Comparison of ENCODE assay signal across 10 mouse cellular contexts in the genomic region with DNA sequence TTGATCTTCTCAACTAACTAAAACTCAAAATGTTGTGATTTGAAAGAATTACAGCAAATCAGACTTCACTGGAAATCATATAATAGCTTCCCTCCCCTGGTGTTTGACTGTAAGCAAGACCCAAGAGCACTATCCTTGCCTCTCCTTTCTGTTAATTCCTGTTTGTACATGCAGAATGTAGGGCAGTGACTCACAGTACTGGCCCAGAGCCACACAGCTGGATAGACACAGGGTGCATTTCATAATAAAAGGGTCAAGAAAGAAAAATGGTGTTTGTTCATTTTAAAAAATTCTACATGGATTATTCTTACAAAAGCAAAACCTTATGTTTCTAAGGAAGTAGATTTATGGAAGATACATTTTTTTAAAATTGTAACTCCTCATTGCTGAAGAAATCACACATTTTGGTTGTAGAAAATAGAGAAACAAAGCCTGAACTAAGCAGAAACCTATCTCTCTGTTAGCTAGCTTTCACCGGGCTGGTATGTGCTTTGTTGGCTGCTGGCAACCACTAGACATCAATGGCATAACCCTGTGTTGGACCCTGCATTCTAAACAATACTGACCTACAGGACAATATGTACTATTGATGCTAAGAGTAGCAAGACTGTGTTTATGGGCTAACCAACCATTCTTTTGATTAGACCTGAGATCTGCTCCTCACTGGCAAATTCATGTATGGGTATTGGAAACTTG.
DNase-seq lines count a peak whose midpoint lies in the region; ATAC-seq and TF ChIP-seq lines count a peak whose summit lies in the region.
"Had no signal": no experiment of that assay in that cellular context is flagged by ENCODE, and none has a peak within 500 bp of the region (broad histone marks: within the 10 kb centered on the region; RNA-seq: fewer than 3 reads in every experiment).

No protein-coding gene starts in this region.

- no peak for ATAC-seq in heart, embryonic 12.5 days (ENCODE audit: insufficient number of reproducible peaks, low FRiP score)
- ATAC-seq in lung, embryonic 14.5 days (ENCODE audit: insufficient read depth): peak; percentile 90; the same call in 1 of the 2 replicates
- no peak for ATAC-seq in hindbrain, embryonic 12.5 days (ENCODE audit: low FRiP score)

- 59% methylated on average over 1 of the region's 1 CpGs for WGBS in heart, embryonic 12.5 days
- WGBS in lung, embryonic 14.5 days: 53% methylated on average over 1 of the region's 1 CpGs
- WGBS in hindbrain, embryonic 12.5 days: 71% methylated on average over 1 of the region's 1 CpGs

- H3K9ac ChIP-seq in heart, embryonic 12.5 days: no peak overlapping the region
- H3K9ac ChIP-seq in lung, embryonic 14.5 days: no peak overlapping the region
- H3K9ac ChIP-seq in hindbrain, embryonic 12.5 days: no peak overlapping the region
- H3K9ac ChIP-seq: hindbrain, embryonic 15.5 days; neural tube, embryonic 12.5 days had no signal

- no peaks in the 10 kb centered on the region for H3K36me3 ChIP-seq in heart, embryonic 12.5 days
- H3K36me3 ChIP-seq in lung, embryonic 14.5 days (ENCODE audit: insufficient read depth): no peaks in the 10 kb centered on the region
- H3K36me3 ChIP-seq in hindbrain, embryonic 12.5 days: no peaks in the 10 kb centered on the region
- H3K36me3 ChIP-seq: hindbrain, embryonic 15.5 days; neural tube, embryonic 12.5 days had no signal

- no peak overlapping the region for H3K4me3 ChIP-seq in heart, embryonic 12.5 days
- no peak overlapping the region for H3K4me3 ChIP-seq in lung, embryonic 14.5 days (ENCODE audit: low read depth, low read length)
- H3K4me3 ChIP-seq in hindbrain, embryonic 12.5 days: no peak overlapping the region
- H3K4me3 ChIP-seq: hindbrain, embryonic 15.5 days; neural tube, embryonic 12.5 days had no signal

- peak overlapping the region; percentile 8; the same call in 1 of the 2 replicates for H3K27ac ChIP-seq in heart, embryonic 12.5 days (ENCODE audit: poor library complexity, severe bottlenecking)
- H3K27ac ChIP-seq in lung, embryonic 14.5 days (ENCODE audit: low read depth): peak overlapping the region; percentile 65; the same call in 1 of the 2 replicates
- no peak overlapping the region for H3K27ac ChIP-seq in hindbrain, embryonic 12.5 days
- H3K27ac ChIP-seq: hindbrain, embryonic 15.5 days; neural tube, embryonic 12.5 days had no signal

- H3K27me3 ChIP-seq in heart, embryonic 12.5 days (replicated peaks): no peaks in the 10 kb centered on the region
- no peaks in the 10 kb centered on the region for H3K27me3 ChIP-seq in lung, embryonic 14.5 days (ENCODE audit: insufficient read depth, low read length)
- H3K27me3 ChIP-seq in hindbrain, embryonic 12.5 days: no peaks in the 10 kb centered on the region
- H3K27me3 ChIP-seq: hindbrain, embryonic 15.5 days; neural tube, embryonic 12.5 days had no signal

- DNase-seq in Muller cell, postnatal 12 days (ENCODE audit: inconsistent ontology term): peak; percentile 84
- DNase-seq in adrenal gland, adult 2 months: peak; percentile 88
- DNase-seq in lung, embryonic 14.5 days: peak; percentile 87
- DNase-seq in thymus, postnatal 14 days: no peak
- no peak for DNase-seq in frontal cortex, postnatal 25 days (ENCODE audit: low spot score in 2 of 2)
- DNase-seq in T-cell, adult 2 months (ENCODE audit: low spot score): no peak

- peaks cover 4% of the 10 kb centered on the region; the same call in 1 of the 2 replicates for H3K9me3 ChIP-seq in heart, embryonic 12.5 days (replicated peaks)
- no peaks in the 10 kb centered on the region; the same call in 1 of the 2 replicates for H3K9me3 ChIP-seq in lung, embryonic 14.5 days (ENCODE audit: low read depth, low read length)
- H3K9me3 ChIP-seq in hindbrain, embryonic 12.5 days (replicated peaks): no peaks in the 10 kb centered on the region
- H3K9me3 ChIP-seq: hindbrain, embryonic 15.5 days; neural tube, embryonic 12.5 days had no signal

- no peak overlapping the region for H3K4me2 ChIP-seq in heart, embryonic 12.5 days
- H3K4me2 ChIP-seq in lung, embryonic 14.5 days: no peak overlapping the region
- no peak overlapping the region for H3K4me2 ChIP-seq in hindbrain, embryonic 12.5 days (replicated peaks)
- H3K4me2 ChIP-seq: hindbrain, embryonic 15.5 days; neural tube, embryonic 12.5 days had no signal

- no peak for TF ChIP-seq CTCF in lung, embryonic 14.5 days (IDR thresholded peaks at IDR 0.05; ENCODE audit: low read depth)

- H3K4me1 ChIP-seq in heart, embryonic 12.5 days (replicated peaks): peaks cover 4% of the 10 kb centered on the region; the same call in 1 of the 2 replicates
- peaks cover 2% of the 10 kb centered on the region; the same call in 1 of the 2 replicates for H3K4me1 ChIP-seq in lung, embryonic 14.5 days (ENCODE audit: insufficient read depth)
- H3K4me1 ChIP-seq in hindbrain, embryonic 12.5 days: no peaks in the 10 kb centered on the region
- H3K4me1 ChIP-seq: hindbrain, embryonic 15.5 days; neural tube, embryonic 12.5 days had no signal

Comparison
In these comparisons a context has a peak if more than half of its experiments do, and no peak if none do; other contexts are left out.
1. DNase-seq: peak in Muller cell, postnatal 12 days (single experiment), adrenal gland, adult 2 months (single experiment) and lung, embryonic 14.5 days (single experiment); none in thymus, postnatal 14 days (single experiment), frontal cortex, postnatal 25 days (0 of 2) and T-cell, adult 2 months (single experiment).